In the genomic region with DNA sequence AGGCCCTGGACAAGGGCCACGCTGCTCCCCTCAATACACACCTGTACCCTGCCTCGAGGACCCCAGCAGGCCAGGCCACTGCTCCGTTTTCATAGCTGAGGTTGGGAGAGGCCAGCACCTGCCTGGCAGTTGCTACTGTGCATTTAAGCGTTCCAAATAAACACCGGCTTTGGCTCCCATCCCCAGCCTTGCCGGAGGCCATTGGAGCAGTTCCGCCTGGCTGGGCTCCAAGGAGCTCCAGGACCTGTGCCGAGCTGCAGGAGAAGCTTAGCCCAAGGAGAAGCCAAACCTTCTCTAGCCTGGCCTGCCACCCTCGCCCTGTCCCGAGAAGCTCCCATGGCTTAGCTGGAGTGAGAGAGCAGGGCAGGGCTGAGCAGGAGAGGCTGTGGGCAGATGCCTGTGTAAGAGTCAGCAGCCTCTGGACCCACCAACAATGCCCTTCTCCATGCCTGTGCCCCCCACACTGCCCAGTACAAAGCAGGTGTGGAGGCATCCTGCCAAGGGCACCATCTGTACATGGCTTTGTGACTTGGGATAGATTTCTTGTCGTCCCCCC, we compare ENCODE assay signal across 8 mouse cellular contexts. TPM values are rescaled to one million over a fixed set of nuclear protein-coding genes. Genes with fewer than 3 reads are reported as not detected.
A peak's percentile ranks its signal among the peaks of the same experiment; 100 is the strongest.
DNase-seq lines count a peak whose midpoint lies in the region; ATAC-seq and TF ChIP-seq lines count a peak whose summit lies in the region.

No protein-coding gene starts in this region.

- intact Hi-C loops in left cerebral cortex, postnatal 4 days (cut with DNase I), result no loop called here
- intact Hi-C loops in gastrocnemius, postnatal 14 days (cut with DNase I; ENCODE audit: low total_unique reads), result no loop called here

- TF ChIP-seq POLR2A in cerebellum, adult 2 months (IDR thresholded peaks at IDR 0.05; ENCODE audit: borderline replicate concordance, insufficient read depth, low read length), result no peak

- H3K4me2 ChIP-seq in lung, postnatal 0 days (replicated peaks; ENCODE audit: low read depth, low read length), result no peak overlapping the region

- 1% methylated on average over 11 of the region's 11 CpGs for WGBS in cerebellum, adult 2 months
- 24% methylated on average over 10 of the region's 11 CpGs for WGBS in lung, postnatal 0 days

- no peak overlapping the region for H3K9ac ChIP-seq in lung, postnatal 0 days (replicated peaks; ENCODE audit: low read depth)

- H3K4me3 ChIP-seq in cerebellum, adult 2 months (replicated peaks; ENCODE audit: insufficient read depth, low read depth, low read length), result no peak overlapping the region
- H3K4me3 ChIP-seq in lung, postnatal 0 days (ENCODE audit: low read depth, low read length), result no peak overlapping the region

- peak; percentile 95 for DNase-seq in left cerebral cortex, postnatal 4 days
- DNase-seq in left cerebral cortex, adult 11 months (ENCODE audit: low spot score), result no peak
- DNase-seq in cerebellum, adult 2 months, result peak; percentile 98
- DNase-seq in gastrocnemius, postnatal 14 days, result peak; percentile 83
- peak; percentile 90 for DNase-seq in kidney, adult 11 months
- DNase-seq in lung, postnatal 0 days (ENCODE audit: low spot score), result peak; percentile 56
- DNase-seq in testis, postnatal 14 days (ENCODE audit: low spot score), result peak; percentile 63
- DNase-seq in embryo, embryonic 11 days, result no peak

- H3K4me1 ChIP-seq in cerebellum, adult 2 months (ENCODE audit: control insufficient read depth, insufficient read depth, low read length), result peaks cover 62% of the 10 kb centered on the region
- H3K4me1 ChIP-seq in lung, postnatal 0 days (ENCODE audit: insufficient read depth, low read depth, low read length), result peaks cover 7% of the 10 kb centered on the region; the same call in 1 of the 2 replicates

- no peak for TF ChIP-seq CTCF in cerebellum, adult 2 months (IDR thresholded peaks at IDR 0.05; ENCODE audit: borderline replicate concordance, insufficient read depth, low read depth, low read length)
- no peak for TF ChIP-seq CTCF in lung, postnatal 0 days (IDR thresholded peaks at IDR 0.05)

- ATAC-seq in lung, postnatal 0 days, result peak; percentile 17

- H3K9me3 ChIP-seq in lung, postnatal 0 days (ENCODE audit: low read length), result no peaks in the 10 kb centered on the region

- no peaks in the 10 kb centered on the region for H3K27me3 ChIP-seq in cerebellum, adult 2 months (ENCODE audit: control insufficient read depth, insufficient read depth, low read length)
- H3K27me3 ChIP-seq in lung, postnatal 0 days (replicated peaks; ENCODE audit: insufficient read depth, low read length), result no peaks in the 10 kb centered on the region

- TF ChIP-seq EP300 in lung, postnatal 0 days (IDR thresholded peaks at IDR 0.05), result no peak

- peak overlapping the region; percentile 82 for H3K27ac ChIP-seq in cerebellum, adult 2 months (ENCODE audit: insufficient read depth, low read length)
- no peak overlapping the region for H3K27ac ChIP-seq in lung, postnatal 0 days (ENCODE audit: low read length)

- H3K36me3 ChIP-seq in lung, postnatal 0 days (ENCODE audit: insufficient read depth, low read length), result no peaks in the 10 kb centered on the region

RNA-seq across cellular contexts. Expression of gene Selenon, which starts 39.6 kb away (rescaled TPM):
- total RNA-seq in left cerebral cortex, postnatal 4 days (2021), result 10 to 100 TPM; 30.2 to 30.4 TPM
- 37.8 and 43.1 TPM in 2 replicates for polyA plus RNA-seq in cerebellum, adult 2 months (2012; rRNA removed)
- 10 to 100 TPM; 16.4 to 18.5 TPM for total RNA-seq in gastrocnemius, postnatal 14 days (2021)
- 13.6 and 17.7 TPM in 2 replicates for polyA plus RNA-seq in lung, postnatal 0 days (2015; fragmentation: Nextera tagmentation; extraction: Ambion mirVana)

RNA-seq across cellular contexts. Expression of gene Mtfr1l, which starts 56.4 kb away (rescaled TPM):
- 100 to 1,000 TPM in 1 of 2 experiments, 10 to 100 TPM in 1; 99.4 to 102 TPM for total RNA-seq in left cerebral cortex, postnatal 4 days (2021)
- 146 and 148 TPM in 2 replicates for polyA plus RNA-seq in cerebellum, adult 2 months (2012; rRNA removed)
- total RNA-seq in gastrocnemius, postnatal 14 days (2021), result 100 to 1,000 TPM; 113 to 118 TPM
- 169 and 188 TPM in 2 replicates for polyA plus RNA-seq in lung, postnatal 0 days (2015; fragmentation: Nextera tagmentation; extraction: Ambion mirVana)

Comparison
In these comparisons a context has a peak if more than half of its experiments do, and no peak if none do; other contexts are left out.
1. DNase-seq: peak in left cerebral cortex, postnatal 4 days (single experiment), cerebellum, adult 2 months (2 of 2), gastrocnemius, postnatal 14 days (single experiment), kidney, adult 11 months (single experiment), lung, postnatal 0 days (single experiment) and testis, postnatal 14 days (single experiment); none in left cerebral cortex, adult 11 months (single experiment) and embryo, embryonic 11 days (single experiment).